Mouse (Mus musculus): ENCODE results near the gene Dnajb5. TPM values are rescaled to one million over a fixed set of nuclear protein-coding genes. Genes with fewer than 3 reads are reported as not detected.

Gene Dnajb5
- polyA plus RNA-seq, 1 experiment: 176 TPM

DNA sequence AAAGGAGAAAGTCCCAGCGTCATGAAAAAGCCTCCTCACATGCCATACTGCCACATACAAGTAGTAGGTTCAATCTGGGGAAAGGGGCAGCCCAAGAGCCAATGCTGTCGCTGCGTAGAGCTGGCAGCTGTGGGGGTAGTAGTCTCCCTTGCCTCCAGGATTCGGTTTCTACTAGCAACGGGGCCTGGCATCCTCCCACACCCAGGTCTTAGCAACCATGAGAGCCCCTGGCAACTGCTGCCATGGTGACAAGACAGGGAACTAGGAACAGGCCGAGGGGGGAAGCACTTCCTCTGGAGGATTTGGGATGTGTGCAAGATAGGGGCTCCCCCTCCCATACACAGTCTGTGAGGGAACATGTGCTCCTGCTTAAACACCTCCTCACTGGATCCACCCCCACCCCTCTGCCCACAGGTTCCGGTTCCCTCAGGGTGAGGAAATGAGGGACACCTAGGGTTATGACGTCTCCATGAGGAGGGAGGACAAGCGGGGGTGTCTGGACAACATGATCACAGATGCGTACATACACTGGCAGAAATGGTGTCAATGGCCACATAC is 2.8 kb upstream of the Dnajb5 start:
- WGBS: 14% methylated on average over 10 of the region's 10 CpGs
- Histone ChIP-seq H3K4me3 (ENCODE audit: insufficient read depth, low read depth, low read length) (no peak overlapping the region), H3K4me1 (ENCODE audit: control insufficient read depth, insufficient read depth, low read length) (peaks cover 29% of the 10 kb centered on the region)

DNA sequence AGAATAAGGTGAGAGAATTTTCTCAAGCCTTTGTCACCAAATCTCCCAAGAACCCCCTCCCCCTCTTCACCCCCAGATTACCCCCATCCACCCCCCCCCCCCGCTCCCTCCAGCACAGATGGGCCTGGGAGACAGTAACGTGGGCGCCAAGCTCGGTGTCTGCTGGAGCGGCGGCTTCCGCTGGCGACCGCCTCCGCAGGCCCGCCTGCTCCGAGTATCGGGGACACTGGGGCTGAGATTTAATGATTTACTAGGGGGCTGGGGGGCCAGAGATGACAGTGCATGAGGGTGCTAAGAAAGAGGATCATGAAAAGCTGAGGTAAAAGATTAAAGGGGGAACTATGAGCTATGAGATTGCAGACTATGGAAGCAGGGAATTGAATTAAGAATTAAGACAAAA is 1.1 kb upstream of the Dnajb5 start:
- WGBS: 35% methylated on average over 13 of the region's 13 CpGs
- Histone ChIP-seq H3K4me3 (ENCODE audit: insufficient read depth, low read depth, low read length) (no peak overlapping the region), H3K27ac (ENCODE audit: insufficient read depth, low read depth, low read length) (peak overlapping the region; percentile 97), H3K4me1 (ENCODE audit: control insufficient read depth, insufficient read depth, low read length) (peaks cover 34% of the 10 kb centered on the region)
- TF ChIP-seq POLR2A (IDR thresholded peaks at IDR 0.05; ENCODE audit: insufficient read depth, low read depth, low read length) (no peak), CTCF (IDR thresholded peaks at IDR 0.05; ENCODE audit: insufficient read depth, low read depth, low read length) (no peak)

More for the DNA sequence above, 2.8 kb upstream of the Dnajb5 start:
- TF ChIP-seq POLR2A (IDR thresholded peaks at IDR 0.05; ENCODE audit: insufficient read depth, low read depth, low read length): 0 out of 2 replicates have a peak, but pooled peaks have one; percentile 13
- no peak for TF ChIP-seq CTCF (IDR thresholded peaks at IDR 0.05; ENCODE audit: insufficient read depth, low read depth, low read length)
- H3K27ac ChIP-seq (ENCODE audit: insufficient read depth, low read depth, low read length): peak overlapping the region; percentile 100

DNA sequence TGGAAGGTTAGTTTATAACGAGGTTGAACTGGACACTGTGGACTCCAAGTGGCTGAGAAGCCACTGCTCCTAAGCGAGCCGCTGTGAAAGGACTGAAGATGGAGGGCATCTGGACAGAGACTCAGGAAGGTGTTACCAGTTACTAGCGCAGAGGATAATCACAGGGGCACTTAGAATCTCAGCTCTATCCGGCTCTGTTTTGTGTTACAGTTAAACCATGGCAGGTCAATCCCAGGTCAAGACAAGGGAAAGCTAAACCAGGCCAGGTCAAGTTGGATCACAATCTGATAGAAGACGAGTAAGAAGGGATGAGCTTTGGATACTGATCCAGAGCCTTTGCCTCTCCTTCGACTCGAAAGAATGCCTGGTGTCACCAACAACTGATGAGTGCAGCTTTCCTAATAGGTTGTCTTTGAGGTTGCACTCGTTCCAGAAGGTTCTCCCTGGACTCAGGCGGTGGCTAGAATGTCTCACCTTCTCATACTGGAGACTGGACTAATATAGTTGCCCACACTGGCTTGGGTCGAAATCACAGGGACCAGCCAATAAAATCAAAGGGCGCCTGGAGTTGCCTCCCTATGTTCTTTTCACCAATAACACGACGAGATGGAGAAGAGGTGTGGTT is 451 bp upstream of the Dnajb5 start:
- no peak for TF ChIP-seq POLR2A (IDR thresholded peaks at IDR 0.05; ENCODE audit: insufficient read depth, low read depth, low read length)
- TF ChIP-seq CTCF (IDR thresholded peaks at IDR 0.05; ENCODE audit: insufficient read depth, low read depth, low read length): no peak
- Histone ChIP-seq H3K27ac (ENCODE audit: insufficient read depth, low read depth, low read length) (peak overlapping the region; percentile 88), H3K4me3 (ENCODE audit: insufficient read depth, low read depth, low read length) (peak overlapping the region; percentile 79), H3K4me1 (ENCODE audit: control insufficient read depth, insufficient read depth, low read length) (peaks cover 36% of the 10 kb centered on the region)
- WGBS: 3% methylated on average over 14 of the region's 14 CpGs

DNA sequence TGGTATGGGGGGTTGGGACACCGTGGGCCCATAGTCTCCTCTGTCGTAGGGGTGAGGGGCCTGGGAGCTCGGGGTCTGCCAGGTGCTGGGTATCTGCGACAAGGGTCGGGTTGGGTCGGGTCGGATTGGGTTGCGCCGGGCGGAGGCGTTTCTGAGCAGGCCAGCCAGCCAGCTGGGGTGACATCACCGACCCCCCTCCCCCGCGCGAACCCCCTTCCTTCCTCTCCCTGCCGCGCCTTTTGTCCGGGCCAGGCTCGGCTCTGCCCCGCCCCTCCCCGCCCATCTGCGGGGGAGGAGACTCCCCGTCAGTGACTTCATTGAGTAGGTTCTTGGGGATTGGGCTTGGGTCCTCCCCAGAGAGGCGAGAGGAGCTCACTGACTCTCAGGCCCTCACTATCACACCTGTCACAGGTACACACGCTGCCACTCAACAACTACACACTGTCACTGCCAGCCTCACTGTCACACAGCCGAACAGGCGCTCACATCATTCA is 498 bp downstream of the Dnajb5 start:
- H3K4me1 ChIP-seq (ENCODE audit: control insufficient read depth, insufficient read depth, low read length): peaks cover 36% of the 10 kb centered on the region
- WGBS: 1% methylated on average over 26 of the region's 27 CpGs
- TF ChIP-seq POLR2A (IDR thresholded peaks at IDR 0.05; ENCODE audit: insufficient read depth, low read depth, low read length) (no peak; the same call in 1 of the 2 replicates), CTCF (IDR thresholded peaks at IDR 0.05; ENCODE audit: insufficient read depth, low read depth, low read length) (no peak)
- H3K4me3 ChIP-seq (ENCODE audit: insufficient read depth, low read depth, low read length): peak overlapping the region; percentile 79
- peak overlapping the region; percentile 96 for H3K27ac ChIP-seq (ENCODE audit: insufficient read depth, low read depth, low read length)

DNA sequence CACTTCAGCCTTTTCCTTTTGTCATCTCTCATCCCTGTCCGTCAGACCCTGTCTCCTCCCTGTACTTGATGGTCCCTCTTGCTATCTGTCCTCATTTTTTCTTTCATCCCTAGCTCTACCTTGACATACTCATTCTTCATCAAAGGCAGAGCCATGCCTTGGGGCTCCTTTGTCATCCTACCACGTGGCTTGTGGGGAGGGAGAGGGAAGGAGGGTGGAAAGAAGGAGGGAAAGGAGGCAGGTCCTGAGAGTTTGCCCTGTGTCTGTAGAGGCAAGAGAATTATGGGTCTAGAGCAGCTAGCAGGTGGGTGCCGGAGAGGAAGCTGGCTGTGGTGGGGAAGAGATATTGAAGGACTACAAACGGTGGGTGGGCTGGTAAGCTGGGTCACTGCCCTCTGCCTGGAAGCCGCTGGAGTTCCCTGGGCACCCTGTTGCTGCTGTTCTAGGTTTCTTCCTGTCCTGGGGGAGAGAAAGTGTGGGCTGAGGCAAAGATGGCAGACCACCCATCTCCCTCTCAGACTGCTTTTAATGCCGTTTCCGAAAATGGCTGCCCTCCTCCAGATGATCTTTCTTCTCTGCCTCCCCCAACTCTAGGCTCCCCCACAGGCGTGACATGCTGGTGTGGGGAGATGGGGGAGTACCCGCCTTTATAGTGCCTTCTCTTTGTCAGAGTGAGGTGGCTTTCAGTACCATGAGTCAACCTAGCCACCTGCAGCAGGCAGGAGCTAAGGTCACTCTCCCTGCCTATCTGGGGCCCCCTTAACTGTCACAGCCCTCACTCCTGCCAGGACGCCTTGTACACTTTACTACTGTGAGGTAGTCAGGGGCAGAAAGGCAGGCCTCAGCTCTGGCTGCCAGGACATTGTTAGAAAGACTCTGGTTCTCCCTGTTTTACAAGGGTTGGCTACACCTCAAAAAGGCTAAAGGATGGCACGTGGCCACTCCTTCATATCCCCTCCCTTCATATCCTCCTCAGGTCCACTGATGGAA is 1.9 kb downstream of the Dnajb5 start:
- Histone ChIP-seq H3K4me3 (ENCODE audit: insufficient read depth, low read depth, low read length) (peak overlapping the region; percentile 79), H3K27ac (ENCODE audit: insufficient read depth, low read depth, low read length) (peak overlapping the region; percentile 91), H3K4me1 (ENCODE audit: control insufficient read depth, insufficient read depth, low read length) (peaks cover 38% of the 10 kb centered on the region)
- no peak for TF ChIP-seq CTCF (IDR thresholded peaks at IDR 0.05; ENCODE audit: insufficient read depth, low read depth, low read length)
- WGBS: 20% methylated on average over 11 of the region's 11 CpGs

DNA sequence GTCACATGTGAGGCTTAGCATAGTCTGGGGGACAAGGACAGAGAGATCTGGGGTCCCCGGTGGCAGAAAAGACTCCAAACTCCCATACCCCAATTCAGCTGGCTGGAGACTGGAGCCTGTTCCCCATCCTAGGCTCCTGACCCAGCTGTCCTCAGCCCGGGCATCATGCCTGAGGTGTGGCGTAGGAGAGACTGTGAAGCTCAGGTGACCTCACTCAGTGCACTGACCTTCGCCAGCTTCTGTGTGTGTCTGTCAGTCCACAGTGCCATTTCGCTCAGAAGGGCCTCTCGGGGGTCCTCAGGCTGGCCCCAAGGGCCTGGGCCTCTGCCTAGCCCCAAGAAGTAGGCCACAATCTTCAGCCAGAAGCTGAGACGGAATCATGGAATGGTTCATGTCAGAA is 2.9 kb downstream of the Dnajb5 start:
- peak overlapping the region; percentile 79 for H3K4me3 ChIP-seq (ENCODE audit: insufficient read depth, low read depth, low read length)
- H3K27ac ChIP-seq (ENCODE audit: insufficient read depth, low read depth, low read length): peak overlapping the region; percentile 91
- H3K4me1 ChIP-seq (ENCODE audit: control insufficient read depth, insufficient read depth, low read length): peaks cover 40% of the 10 kb centered on the region
- no peak for TF ChIP-seq CTCF (IDR thresholded peaks at IDR 0.05; ENCODE audit: insufficient read depth, low read depth, low read length)
- no peak for TF ChIP-seq POLR2A (IDR thresholded peaks at IDR 0.05; ENCODE audit: insufficient read depth, low read depth, low read length)
- WGBS: 52% methylated on average over 7 of the region's 7 CpGs

DNA sequence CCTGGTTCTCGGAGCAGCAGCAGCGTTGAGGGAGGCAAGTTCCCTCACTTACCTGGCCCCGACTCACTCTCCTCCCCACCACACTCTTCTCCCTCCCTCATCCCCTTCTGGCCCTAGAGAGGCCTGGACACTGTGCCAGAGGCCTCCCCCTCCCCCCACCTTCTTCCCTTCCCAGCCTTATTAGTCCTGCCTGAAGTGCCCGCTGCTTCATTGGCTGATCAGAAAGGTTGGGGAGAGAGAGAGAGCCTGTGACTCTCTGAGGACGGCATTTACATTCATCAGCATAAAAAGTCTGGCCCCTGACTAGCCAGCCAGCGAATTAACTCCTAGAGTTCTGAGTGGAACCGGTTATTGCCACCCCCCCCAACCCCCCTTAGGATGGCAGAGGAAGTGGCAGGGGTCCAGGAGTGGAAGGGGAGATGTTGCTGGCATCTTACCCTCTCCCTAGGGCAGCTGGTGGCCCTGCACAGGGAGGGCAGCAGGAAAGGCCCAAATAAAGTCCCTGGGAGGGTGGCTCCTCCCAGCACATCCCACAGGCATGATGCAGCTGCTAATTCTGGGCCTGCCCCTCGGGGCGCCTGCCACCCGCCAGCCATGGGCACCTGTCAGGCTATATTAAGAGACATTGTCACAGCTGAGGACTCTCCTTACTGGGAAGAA is 4.0 kb downstream of the Dnajb5 start:
- no peak for TF ChIP-seq CTCF (IDR thresholded peaks at IDR 0.05; ENCODE audit: insufficient read depth, low read depth, low read length)
- peak; percentile 42; the same call in 1 of the 2 replicates for TF ChIP-seq POLR2A (IDR thresholded peaks at IDR 0.05; ENCODE audit: insufficient read depth, low read depth, low read length)
- WGBS: 9% methylated on average over 10 of the region's 10 CpGs
- peaks cover 42% of the 10 kb centered on the region for H3K4me1 ChIP-seq (ENCODE audit: control insufficient read depth, insufficient read depth, low read length)
- H3K27ac ChIP-seq (ENCODE audit: insufficient read depth, low read depth, low read length): peak overlapping the region; percentile 91
- peak overlapping the region; percentile 79 for H3K4me3 ChIP-seq (ENCODE audit: insufficient read depth, low read depth, low read length)

DNA sequence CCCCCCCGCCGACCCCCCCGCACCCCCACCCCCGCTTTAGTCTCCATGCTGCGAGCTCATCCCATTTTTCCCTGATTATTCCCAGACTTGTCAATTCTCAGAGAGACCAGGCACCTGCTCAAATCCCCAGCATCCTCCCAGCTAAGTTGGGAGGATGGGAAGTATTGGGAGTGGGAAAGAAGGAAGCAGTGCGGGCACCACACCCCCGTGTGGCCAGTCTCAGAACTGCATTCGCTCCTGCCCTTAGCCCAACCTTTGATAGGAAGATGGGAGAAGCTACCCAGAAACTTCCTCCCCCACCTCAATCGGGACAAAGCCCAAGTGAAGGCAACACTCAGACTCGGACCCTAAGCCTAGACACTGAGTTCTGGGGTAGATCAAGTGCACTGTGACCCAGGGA is 4.7 kb downstream of the Dnajb5 start:
- WGBS: 3% methylated on average over 10 of the region's 10 CpGs
- Histone ChIP-seq H3K27ac (ENCODE audit: insufficient read depth, low read depth, low read length) (peak overlapping the region; percentile 72), H3K4me3 (ENCODE audit: insufficient read depth, low read depth, low read length) (peak overlapping the region; percentile 36), H3K4me1 (ENCODE audit: control insufficient read depth, insufficient read depth, low read length) (peaks cover 47% of the 10 kb centered on the region)
- TF ChIP-seq CTCF (IDR thresholded peaks at IDR 0.05; ENCODE audit: insufficient read depth, low read depth, low read length) (peak; percentile 86), POLR2A (IDR thresholded peaks at IDR 0.05; ENCODE audit: insufficient read depth, low read depth, low read length) (no peak)
